Mouse (Mus musculus) stomach, postnatal 0 days (tissue): ENCODE measurements around the gene Sestd1.

ENCODE experiments used
- CTCF ChIP-seq: IDR thresholded peaks from 2 replicates; pipeline ENCODE4 v1.5.1; 2016; ENCODE audit warnings: antibody characterized with exemption, low read depth, mild to moderate bottlenecking, moderate library complexity
- EP300 ChIP-seq: optimal IDR thresholded peaks from 2 replicates; pipeline ENCODE3; 2016; ENCODE audit warnings: antibody characterized with exemption

GRCm38 (mm10) chr2:77170633-77171105 lies 109.7 kb downstream of the Sestd1 start, which contains the start of gene Ccdc141:
- TF ChIP-seq CTCF (no peak), EP300 (no peak)
